Mouse (Mus musculus) ES-Bruce4 (cell line): ENCODE results near the gene Irf7.

Source experiments
- CTCF ChIP-seq: IDR thresholded peaks from one replicate; pipeline ENCODE4 v1.8.1; 2011; ENCODE audit warnings: low read depth, low read length
- EP300 ChIP-seq: IDR thresholded peaks from 2 replicates; pipeline ENCODE4 v1.6.1; 2011; ENCODE audit warnings: low read depth, low read length; ENCODE audit not compliant: insufficient read depth
- POLR2A ChIP-seq: IDR thresholded peaks from one replicate; pipeline ENCODE4 v1.8.1; 2011; ENCODE audit warnings: low read length; ENCODE audit not compliant: insufficient read depth

- TF ChIP-seq CTCF (peak; percentile 85), POLR2A (no peak), EP300 (no peak)
These were observed 37.8 kb downstream of the Irf7 start, which contains the start of gene Phrf1 for GRCm38 (mm10) chr7:141228279-141229067.
